Mouse (Mus musculus): ENCODE measurements around the gene Gm2026.
"Not testable (repeated sequence)": the region's sequence is repeated elsewhere in the genome, so short reads cannot be mapped to it uniquely, and the experiment has no call there.

Gm2026 gene

DNA sequence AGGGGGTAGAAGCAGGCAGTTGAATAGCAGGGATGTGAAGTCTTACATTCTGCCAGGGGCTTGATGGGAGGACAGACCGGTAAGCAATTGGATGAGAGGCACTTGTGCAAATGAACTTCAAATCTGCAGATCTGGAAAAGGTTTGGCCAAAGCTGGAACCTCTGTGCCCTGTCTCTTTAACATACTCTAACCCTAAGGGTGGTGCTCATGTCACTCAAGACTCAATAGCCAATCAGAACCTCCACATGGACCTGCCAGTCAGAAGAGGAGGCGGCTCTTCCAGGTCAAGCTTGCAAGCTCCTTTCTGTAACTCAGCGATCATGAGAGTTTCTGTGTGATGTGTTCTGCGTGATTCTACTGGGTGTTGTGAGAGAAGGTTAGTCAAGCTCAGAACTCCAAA is at the start of gene Gm2026:
Gm2026 (plus strand) TSS at position 301 of the 400 bp plus-strand sequence.
- not testable (repeated sequence) for DNase-seq (ENCODE audit: low spot score)

DNA sequence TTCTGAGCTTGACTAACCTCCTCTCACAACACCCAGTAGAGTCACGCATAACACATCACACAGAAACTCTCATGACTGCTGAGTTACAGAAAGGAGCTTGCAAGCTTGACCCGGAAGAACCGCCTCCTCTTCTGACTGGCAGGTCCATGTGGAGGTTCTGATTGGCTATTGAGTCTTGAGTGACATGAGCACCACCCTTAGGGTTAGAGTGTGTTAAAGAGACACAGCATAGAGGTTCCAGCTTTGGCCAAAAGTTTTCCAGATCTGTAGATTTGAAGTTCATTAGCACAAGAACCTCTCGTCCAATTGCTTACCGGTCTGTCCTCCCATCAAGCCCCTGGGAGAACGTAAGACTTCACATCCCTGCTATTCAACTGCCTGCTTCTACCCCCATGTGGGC is 34.1 kb upstream of the Gm2026 start, which contains the start of gene Zfp966:
Zfp966 (minus strand) TSS at position 101 of the 400 bp plus-strand sequence.
- DNase-seq (ENCODE audit: low spot score): not testable (repeated sequence)

All from ovary, adult 18-20 months (tissue).